ENCODE assay signal across 8 mouse cellular contexts in the genomic region with DNA sequence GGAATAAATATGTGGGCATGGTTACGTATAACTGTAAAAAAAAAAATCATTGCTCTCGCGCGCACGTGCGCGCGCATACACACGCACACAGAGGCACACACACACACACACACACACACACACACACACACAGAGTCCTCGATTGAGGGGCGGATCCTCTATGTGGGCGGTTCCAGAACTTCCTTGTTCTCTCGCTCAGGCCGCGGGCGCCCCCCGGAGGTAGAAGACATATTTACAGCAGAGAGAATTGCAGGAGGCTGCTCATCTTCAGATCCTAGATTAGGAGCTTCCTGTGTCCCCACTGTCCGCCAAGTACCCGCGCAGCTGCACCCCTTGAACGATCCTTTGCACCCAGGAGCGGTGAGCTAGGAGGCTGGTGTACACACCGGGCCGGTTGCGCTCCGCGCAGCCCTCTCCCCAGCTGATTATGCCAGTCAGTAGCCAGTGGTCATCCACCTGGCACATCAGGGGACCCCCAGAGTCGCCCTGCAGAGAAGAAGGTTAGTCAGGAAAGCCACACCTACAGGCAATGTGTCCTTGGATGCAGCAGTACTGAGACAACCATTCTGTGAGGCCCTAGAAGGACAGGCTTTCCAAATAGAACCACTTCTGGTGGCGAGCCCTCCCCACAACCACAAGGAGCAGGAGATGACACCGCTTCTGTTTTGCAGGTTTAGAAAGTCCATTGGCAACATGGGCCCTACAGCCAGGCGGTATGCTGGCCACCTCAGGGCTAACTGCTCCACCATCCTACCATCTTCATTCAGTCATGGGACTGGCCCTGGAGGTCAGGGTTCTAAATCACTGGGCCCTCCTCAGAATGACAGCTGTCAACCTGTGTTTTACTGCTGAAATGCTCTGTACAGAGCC. TPM values are rescaled to one million over a fixed set of nuclear protein-coding genes. Genes with fewer than 3 reads are reported as not detected.
DNase-seq lines count a peak whose midpoint lies in the region; ATAC-seq and TF ChIP-seq lines count a peak whose summit lies in the region.

No protein-coding gene starts in this region.

- no peak for TF ChIP-seq POLR2A in cerebellum, adult 2 months (IDR thresholded peaks at IDR 0.05; ENCODE audit: borderline replicate concordance, insufficient read depth, low read length)

- no peaks in the 10 kb centered on the region for H3K36me3 ChIP-seq in ES-E14 (ENCODE audit: control insufficient read depth, insufficient read depth, low read length, poor library complexity, severe bottlenecking)
- no peaks in the 10 kb centered on the region for H3K36me3 ChIP-seq in hindbrain, embryonic 10.5 days
- no peaks in the 10 kb centered on the region for H3K36me3 ChIP-seq in lung, embryonic 16.5 days (ENCODE audit: control insufficient read depth, insufficient read depth, low read length)

- in situ Hi-C loops in ES-E14 (cut with MboI; ENCODE audit: low sequenced_read_pairs in 2 of 2, unreplicated experiment in 2 of 2) = no loop called here

- ATAC-seq in frontal cortex, adult (ENCODE audit: low TSS enrichment) = peak; percentile 71; the same call in 1 of the 2 replicates
- ATAC-seq in lung, embryonic 16.5 days (ENCODE audit: low read depth) = peak; percentile 81

- peaks cover 0 to 22% of the 10 kb centered on the region in 2 experiments; a peak in 2 of 4 replicates for H3K4me1 ChIP-seq in ES-E14 (ENCODE audit: control insufficient read depth in 2 of 2, insufficient read depth in 2 of 2, low read length in 2 of 2, poor library complexity in 1 of 2)
- H3K4me1 ChIP-seq in cerebellum, adult 2 months (ENCODE audit: control insufficient read depth, insufficient read depth, low read length) = no peaks in the 10 kb centered on the region
- peaks cover 33% of the 10 kb centered on the region for H3K4me1 ChIP-seq in hindbrain, embryonic 10.5 days (replicated peaks)
- H3K4me1 ChIP-seq in lung, embryonic 16.5 days (replicated peaks; ENCODE audit: control insufficient read depth, insufficient read depth, low read length) = peaks cover 13% of the 10 kb centered on the region

- WGBS in cerebellum, adult 2 months = 9% methylated on average over 31 of the region's 31 CpGs
- WGBS in hindbrain, embryonic 10.5 days = 11% methylated on average over 31 of the region's 31 CpGs
- 12% methylated on average over 31 of the region's 31 CpGs for WGBS in lung, embryonic 16.5 days

- DNase-seq in ES-E14 (ENCODE audit: low read depth, low spot score) = peak; percentile 96
- peak; percentile 83 to 87 for DNase-seq in cerebellum, adult 2 months
- DNase-seq in hindbrain, embryonic 10.5 days (ENCODE audit: low spot score) = peak; percentile 94
- DNase-seq in layer of hippocampus, adult 9-11 months = peak; percentile 92
- DNase-seq in ovary, postnatal 10 days (ENCODE audit: low spot score) = peak; percentile 88
- DNase-seq in thymus, postnatal 0 days (ENCODE audit: low spot score) = peak; percentile 94

- peak overlapping the region; percentile 14 to 19; a peak in 2 of 4 replicates for H3K4me3 ChIP-seq in ES-E14 (ENCODE audit: insufficient read depth in 1 of 2, low read depth in 1 of 2, low read length in 2 of 2, poor library complexity in 1 of 2, severe bottlenecking in 1 of 2)
- H3K4me3 ChIP-seq in cerebellum, adult 2 months (replicated peaks; ENCODE audit: insufficient read depth, low read depth, low read length) = peak overlapping the region; percentile 17
- H3K4me3 ChIP-seq in hindbrain, embryonic 10.5 days = peak overlapping the region; percentile 40
- peak overlapping the region; percentile 21 for H3K4me3 ChIP-seq in lung, embryonic 16.5 days (ENCODE audit: low read length)

- no peaks in the 10 kb centered on the region for H3K27me3 ChIP-seq in cerebellum, adult 2 months (ENCODE audit: control insufficient read depth, insufficient read depth, low read length)
- H3K27me3 ChIP-seq in hindbrain, embryonic 10.5 days (ENCODE audit: insufficient read depth, poor library complexity, severe bottlenecking) = no peaks in the 10 kb centered on the region
- H3K27me3 ChIP-seq in lung, embryonic 16.5 days (ENCODE audit: control insufficient read depth, insufficient read depth, low read depth, low read length) = no peaks in the 10 kb centered on the region

- no peak overlapping the region for H3K27ac ChIP-seq in ES-E14 (ENCODE audit: insufficient read depth, low read depth, low read length, poor library complexity, severe bottlenecking)
- H3K27ac ChIP-seq in cerebellum, adult 2 months (ENCODE audit: insufficient read depth, low read length) = no peak overlapping the region
- H3K27ac ChIP-seq in hindbrain, embryonic 10.5 days = peak overlapping the region; percentile 69
- H3K27ac ChIP-seq in lung, embryonic 16.5 days (ENCODE audit: low read length) = no peak overlapping the region

- H3K9ac ChIP-seq in ES-E14 (ENCODE audit: insufficient read depth, low read depth, low read length, poor library complexity, severe bottlenecking) = no peak overlapping the region
- H3K9ac ChIP-seq in lung, embryonic 16.5 days (ENCODE audit: low read length) = peak overlapping the region; percentile 49

- TF ChIP-seq CTCF in cerebellum, adult 2 months (IDR thresholded peaks at IDR 0.05; ENCODE audit: borderline replicate concordance, insufficient read depth, low read depth, low read length) = peak; percentile 50; the same call in 1 of the 2 replicates

- peak overlapping the region; percentile 49 for H3K4me2 ChIP-seq in lung, embryonic 16.5 days (ENCODE audit: low read depth, low read length)

- H3K9me3 ChIP-seq in ES-E14 (ENCODE audit: control insufficient read depth, insufficient read depth, low read depth, low read length) = no peaks in the 10 kb centered on the region
- H3K9me3 ChIP-seq in hindbrain, embryonic 10.5 days = no peaks in the 10 kb centered on the region
- no peaks in the 10 kb centered on the region for H3K9me3 ChIP-seq in lung, embryonic 16.5 days (ENCODE audit: control insufficient read depth, low read length)

TF ChIP-seq in ES-E14, 5 proteins besides CTCF, POLR2A, EP300 and RAD21:
- TF ChIP-seq ZNF384 (IDR thresholded peaks at IDR 0.05; ENCODE audit: low read depth, low read length) (peak; percentile 87), ZC3H11A (IDR thresholded peaks at IDR 0.05; ENCODE audit: borderline replicate concordance, low read depth, low read length) (no peak)

RNA-seq across cellular contexts. Expression of gene Prss22, which starts 4.1 kb away (rescaled TPM):
- total RNA-seq in ES-E14 (2012; rRNA removed) = 0.85 and 1.5 TPM in 2 replicates
- polyA plus RNA-seq in cerebellum, adult 2 months (2012; rRNA removed) = not detected in 2 replicates
- polyA plus RNA-seq in hindbrain, embryonic 10.5 days (2016; fragmentation: Nextera tagmentation; extraction: Ambion mirVana) = 0.72 and 0.83 TPM in 2 replicates
- polyA plus RNA-seq in lung, embryonic 16.5 days (2015; fragmentation: Nextera tagmentation; extraction: Ambion mirVana) = 1.1 and 1.5 TPM in 2 replicates
- polyA plus RNA-seq in thymus, postnatal 0 days (2015; fragmentation: Nextera tagmentation; extraction: Ambion mirVana) = 0.22 and 0.70 TPM in 2 replicates

RNA-seq across cellular contexts. Expression of gene Prss30, which starts 13.4 kb away (rescaled TPM):
- not detected in 2 replicates for total RNA-seq in ES-E14 (2012; rRNA removed)
- polyA plus RNA-seq in cerebellum, adult 2 months (2012; rRNA removed) = 0.11 and 0.16 TPM in 2 replicates
- not detected in 2 replicates for polyA plus RNA-seq in hindbrain, embryonic 10.5 days (2016; fragmentation: Nextera tagmentation; extraction: Ambion mirVana)
- 0.14 TPM in 1 of 2 replicates, not detected in the other for polyA plus RNA-seq in lung, embryonic 16.5 days (2015; fragmentation: Nextera tagmentation; extraction: Ambion mirVana)
- polyA plus RNA-seq in thymus, postnatal 0 days (2015; fragmentation: Nextera tagmentation; extraction: Ambion mirVana) = 0.65 and 0.77 TPM in 2 replicates

RNA-seq across cellular contexts. Expression of gene Sbpl, which starts 38.7 kb away (rescaled TPM):
- not detected in 2 replicates for total RNA-seq in ES-E14 (2012; rRNA removed)
- polyA plus RNA-seq in cerebellum, adult 2 months (2012; rRNA removed) = not detected in 2 replicates
- polyA plus RNA-seq in hindbrain, embryonic 10.5 days (2016; fragmentation: Nextera tagmentation; extraction: Ambion mirVana) = not detected in 2 replicates
- polyA plus RNA-seq in lung, embryonic 16.5 days (2015; fragmentation: Nextera tagmentation; extraction: Ambion mirVana) = not detected in 2 replicates
- 2.8 and 3.9 TPM in 2 replicates for polyA plus RNA-seq in thymus, postnatal 0 days (2015; fragmentation: Nextera tagmentation; extraction: Ambion mirVana)

RNA-seq across cellular contexts. Expression of gene Prss27, which starts 44.1 kb away (rescaled TPM):
- total RNA-seq in ES-E14 (2012; rRNA removed) = 0.31 and 0.37 TPM in 2 replicates
- polyA plus RNA-seq in cerebellum, adult 2 months (2012; rRNA removed) = 0.19 TPM in 1 of 2 replicates, not detected in the other
- polyA plus RNA-seq in hindbrain, embryonic 10.5 days (2016; fragmentation: Nextera tagmentation; extraction: Ambion mirVana) = 0.24 TPM in 1 of 2 replicates, not detected in the other
- 0.11 and 0.28 TPM in 2 replicates for polyA plus RNA-seq in lung, embryonic 16.5 days (2015; fragmentation: Nextera tagmentation; extraction: Ambion mirVana)
- 0.93 and 2.4 TPM in 2 replicates for polyA plus RNA-seq in thymus, postnatal 0 days (2015; fragmentation: Nextera tagmentation; extraction: Ambion mirVana)

RNA-seq across cellular contexts. Expression of gene Sbp, which starts 52.3 kb away (rescaled TPM):
- total RNA-seq in ES-E14 (2012; rRNA removed) = not detected in 2 replicates
- polyA plus RNA-seq in cerebellum, adult 2 months (2012; rRNA removed) = not detected in 2 replicates
- polyA plus RNA-seq in hindbrain, embryonic 10.5 days (2016; fragmentation: Nextera tagmentation; extraction: Ambion mirVana) = not detected in 2 replicates
- polyA plus RNA-seq in lung, embryonic 16.5 days (2015; fragmentation: Nextera tagmentation; extraction: Ambion mirVana) = not detected in 2 replicates
- polyA plus RNA-seq in thymus, postnatal 0 days (2015; fragmentation: Nextera tagmentation; extraction: Ambion mirVana) = 1.6 and 1.8 TPM in 2 replicates
